Mouse (Mus musculus): ENCODE data around the gene Plekha6. TPM values are rescaled to one million over a fixed set of nuclear protein-coding genes. Genes with fewer than 3 reads are reported as not detected.

Gene Plekha6
- total RNA-seq, 1 experiment, result 3.5 TPM

DNA sequence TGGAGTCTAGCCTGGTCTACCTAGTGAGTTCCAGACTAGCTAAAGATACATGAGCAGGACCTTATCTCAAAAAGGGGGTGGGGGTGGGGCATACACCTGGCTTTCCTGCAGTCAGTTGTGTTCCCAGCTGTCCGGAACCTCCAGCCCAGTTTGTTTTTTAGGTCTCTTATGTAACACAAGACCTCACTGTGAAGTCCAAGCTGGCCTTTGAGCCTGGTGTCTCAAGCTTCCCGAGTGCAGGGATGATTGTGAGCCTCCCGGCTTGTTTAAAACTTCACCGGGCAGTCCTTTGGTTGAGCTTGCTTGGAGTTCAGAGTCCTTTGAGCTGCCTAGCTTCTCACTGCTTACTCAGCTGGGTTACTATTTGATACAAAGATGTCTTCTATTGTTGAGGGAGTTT lies 29.9 kb upstream of the Plekha6 start:
- Histone ChIP-seq H3K9me3 (ENCODE audit: control insufficient read depth, insufficient read depth, low read depth, low read length) (no peaks in the 10 kb centered on the region), H3K9ac (ENCODE audit: insufficient read depth, low read depth, low read length, poor library complexity, severe bottlenecking) (peak overlapping the region; percentile 62; the same call in 1 of the 2 replicates), H3K27ac (ENCODE audit: insufficient read depth, low read depth, low read length, poor library complexity, severe bottlenecking) (no peak overlapping the region), H3K4me3 (ENCODE audit: insufficient read depth in 1 of 2, low read depth in 1 of 2, low read length in 2 of 2, poor library complexity in 1 of 2, severe bottlenecking in 1 of 2) (peak overlapping the region; percentile 89 to 96), H3K4me1 (ENCODE audit: control insufficient read depth in 2 of 2, insufficient read depth in 2 of 2, low read length in 2 of 2, poor library complexity in 1 of 2) (0 out of 4 replicates have a peak, but pooled peaks cover 2% of the 10 kb centered on the region in 2 experiments), H3K36me3 (ENCODE audit: control insufficient read depth, insufficient read depth, low read length, poor library complexity, severe bottlenecking) (peaks cover 50% of the 10 kb centered on the region)
- no peak for DNase-seq (ENCODE audit: low read depth, low spot score)
- in situ Hi-C loops (cut with MboI; ENCODE audit: low sequenced_read_pairs in 2 of 2, unreplicated experiment in 2 of 2), result loop anchor here (25.0 kb wide), 1 partner anchor 97 kb away; the partner anchor contains the start of genes Mdm4 (in 2 of the 2) and Pik3c2b (in 2 of the 2)
- TF ChIP-seq MAFK (IDR thresholded peaks at IDR 0.05; ENCODE audit: insufficient read depth, low read depth, low read length), result no peak

DNA sequence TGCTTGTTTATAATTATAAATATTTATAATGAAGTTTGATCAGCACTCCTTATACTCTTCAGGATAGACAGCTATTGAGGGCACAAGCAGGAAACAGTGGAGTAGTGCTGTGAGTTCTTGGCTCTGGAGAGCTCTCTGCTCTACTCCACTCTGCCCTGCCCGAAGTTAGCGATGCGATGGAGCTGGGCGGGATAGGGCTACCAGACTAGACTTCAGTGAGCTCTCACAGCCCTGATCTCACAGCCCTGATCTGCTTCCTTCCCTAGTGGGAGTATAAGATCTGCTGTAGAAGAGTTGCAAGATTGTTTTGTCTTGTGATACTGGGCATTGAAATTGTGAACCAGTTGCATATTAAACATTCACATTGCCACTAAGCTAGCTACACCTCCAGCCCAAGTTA lies 29.1 kb upstream of the Plekha6 start:
- Histone ChIP-seq H3K4me3 (ENCODE audit: insufficient read depth in 1 of 2, low read depth in 1 of 2, low read length in 2 of 2, poor library complexity in 1 of 2, severe bottlenecking in 1 of 2) (peak overlapping the region; percentile 89 to 96), H3K9me3 (ENCODE audit: control insufficient read depth, insufficient read depth, low read depth, low read length) (no peaks in the 10 kb centered on the region), H3K9ac (ENCODE audit: insufficient read depth, low read depth, low read length, poor library complexity, severe bottlenecking) (no peak overlapping the region), H3K36me3 (ENCODE audit: control insufficient read depth, insufficient read depth, low read length, poor library complexity, severe bottlenecking) (peaks cover 54% of the 10 kb centered on the region), H3K27ac (ENCODE audit: insufficient read depth, low read depth, low read length, poor library complexity, severe bottlenecking) (no peak overlapping the region), H3K4me1 (ENCODE audit: control insufficient read depth in 2 of 2, insufficient read depth in 2 of 2, low read length in 2 of 2, poor library complexity in 1 of 2) (0 out of 4 replicates have a peak, but pooled peaks cover 0 to 2% of the 10 kb centered on the region in 2 experiments)
- TF ChIP-seq ZC3H11A (IDR thresholded peaks at IDR 0.05; ENCODE audit: borderline replicate concordance, low read depth, low read length), result no peak
- no peak for TF ChIP-seq HCFC1 (IDR thresholded peaks at IDR 0.05; ENCODE audit: borderline replicate concordance, insufficient read depth, low read length)
- TF ChIP-seq ZNF384 (IDR thresholded peaks at IDR 0.05; ENCODE audit: low read depth, low read length), result no peak
- TF ChIP-seq CHD2 (IDR thresholded peaks at IDR 0.05; ENCODE audit: low read depth, low read length), result no peak
- TF ChIP-seq MAFK (IDR thresholded peaks at IDR 0.05; ENCODE audit: insufficient read depth, low read depth, low read length), result no peak
- in situ Hi-C loops (cut with MboI; ENCODE audit: low sequenced_read_pairs in 2 of 2, unreplicated experiment in 2 of 2), result loop anchor here (25.0 kb wide), 1 partner anchor 98 kb away; the partner anchor contains the start of genes Mdm4 (in 2 of the 2) and Pik3c2b (in 2 of the 2)
- no peak for DNase-seq (ENCODE audit: low read depth, low spot score)

DNA sequence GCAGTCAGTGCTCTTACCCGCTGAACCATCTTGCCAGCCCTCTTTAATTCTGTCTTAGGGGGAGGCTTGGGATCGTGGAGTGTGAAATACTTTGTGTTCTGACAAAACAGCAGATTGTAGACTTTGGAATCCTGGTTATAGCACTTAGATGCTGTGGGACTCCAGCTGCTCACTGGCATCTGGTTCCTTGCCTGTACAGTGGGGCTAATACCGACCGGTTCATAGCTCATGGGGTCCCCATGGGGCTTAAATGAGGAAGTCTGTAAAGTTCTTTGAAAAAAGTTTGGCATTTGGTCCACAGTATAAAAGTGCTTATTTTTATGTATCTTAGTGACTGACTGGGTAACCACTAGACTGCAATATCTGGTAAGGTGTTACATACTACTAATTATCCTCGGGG lies 28.2 kb upstream of the Plekha6 start:
- Histone ChIP-seq H3K4me1 (ENCODE audit: control insufficient read depth in 2 of 2, insufficient read depth in 2 of 2, low read length in 2 of 2, poor library complexity in 1 of 2) (0 out of 4 replicates have a peak, but pooled peaks cover 0 to 2% of the 10 kb centered on the region in 2 experiments), H3K27ac (ENCODE audit: insufficient read depth, low read depth, low read length, poor library complexity, severe bottlenecking) (no peak overlapping the region), H3K36me3 (ENCODE audit: control insufficient read depth, insufficient read depth, low read length, poor library complexity, severe bottlenecking) (peaks cover 58% of the 10 kb centered on the region), H3K9ac (ENCODE audit: insufficient read depth, low read depth, low read length, poor library complexity, severe bottlenecking) (no peak overlapping the region), H3K9me3 (ENCODE audit: control insufficient read depth, insufficient read depth, low read depth, low read length) (no peaks in the 10 kb centered on the region), H3K4me3 (ENCODE audit: insufficient read depth in 1 of 2, low read depth in 1 of 2, low read length in 2 of 2, poor library complexity in 1 of 2, severe bottlenecking in 1 of 2) (no peak overlapping the region)
- in situ Hi-C loops (cut with MboI; ENCODE audit: low sequenced_read_pairs in 2 of 2, unreplicated experiment in 2 of 2), result loop anchor here (25.0 kb wide), 1 partner anchor 99 kb away; the partner anchor contains the start of genes Mdm4 (in 2 of the 2) and Pik3c2b (in 2 of the 2)
- TF ChIP-seq MAFK (IDR thresholded peaks at IDR 0.05; ENCODE audit: insufficient read depth, low read depth, low read length) (no peak), ZNF384 (IDR thresholded peaks at IDR 0.05; ENCODE audit: low read depth, low read length) (no peak), CHD2 (IDR thresholded peaks at IDR 0.05; ENCODE audit: low read depth, low read length) (no peak), HCFC1 (IDR thresholded peaks at IDR 0.05; ENCODE audit: borderline replicate concordance, insufficient read depth, low read length) (no peak), ZC3H11A (IDR thresholded peaks at IDR 0.05; ENCODE audit: borderline replicate concordance, low read depth, low read length) (no peak)
- no peak for DNase-seq (ENCODE audit: low read depth, low spot score)

- Histone ChIP-seq H3K27ac (ENCODE audit: insufficient read depth, low read depth, low read length, poor library complexity, severe bottlenecking) (no peak overlapping the region), H3K9me3 (ENCODE audit: control insufficient read depth, insufficient read depth, low read depth, low read length) (no peaks in the 10 kb centered on the region), H3K4me1 (ENCODE audit: control insufficient read depth in 2 of 2, insufficient read depth in 2 of 2, low read length in 2 of 2, poor library complexity in 1 of 2) (0 out of 4 replicates have a peak, but pooled peaks cover 0 to 2% of the 10 kb centered on the region in 2 experiments), H3K4me3 (ENCODE audit: insufficient read depth in 1 of 2, low read depth in 1 of 2, low read length in 2 of 2, poor library complexity in 1 of 2, severe bottlenecking in 1 of 2) (no peak overlapping the region), H3K9ac (ENCODE audit: insufficient read depth, low read depth, low read length, poor library complexity, severe bottlenecking) (no peak overlapping the region), H3K36me3 (ENCODE audit: control insufficient read depth, insufficient read depth, low read length, poor library complexity, severe bottlenecking) (peaks cover 52% of the 10 kb centered on the region)
- in situ Hi-C loops (cut with MboI; ENCODE audit: low sequenced_read_pairs in 2 of 2, unreplicated experiment in 2 of 2), result loop anchor here (25.0 kb wide), 1 partner anchor 101 kb away; the partner anchor contains the start of genes Mdm4 (in 2 of the 2) and Pik3c2b (in 2 of the 2)
- TF ChIP-seq ZC3H11A (IDR thresholded peaks at IDR 0.05; ENCODE audit: borderline replicate concordance, low read depth, low read length) (no peak), MAFK (IDR thresholded peaks at IDR 0.05; ENCODE audit: insufficient read depth, low read depth, low read length) (no peak), CHD2 (IDR thresholded peaks at IDR 0.05; ENCODE audit: low read depth, low read length) (no peak), ZNF384 (IDR thresholded peaks at IDR 0.05; ENCODE audit: low read depth, low read length) (no peak), HCFC1 (IDR thresholded peaks at IDR 0.05; ENCODE audit: borderline replicate concordance, insufficient read depth, low read length) (no peak)
- DNase-seq (ENCODE audit: low read depth, low spot score), result no peak
Observed at GRCm38 (mm10) chr1:133138401-133138800, 25.6 kb upstream of the Plekha6 start.

All from ES-E14 (cell line).